In the genomic region with DNA sequence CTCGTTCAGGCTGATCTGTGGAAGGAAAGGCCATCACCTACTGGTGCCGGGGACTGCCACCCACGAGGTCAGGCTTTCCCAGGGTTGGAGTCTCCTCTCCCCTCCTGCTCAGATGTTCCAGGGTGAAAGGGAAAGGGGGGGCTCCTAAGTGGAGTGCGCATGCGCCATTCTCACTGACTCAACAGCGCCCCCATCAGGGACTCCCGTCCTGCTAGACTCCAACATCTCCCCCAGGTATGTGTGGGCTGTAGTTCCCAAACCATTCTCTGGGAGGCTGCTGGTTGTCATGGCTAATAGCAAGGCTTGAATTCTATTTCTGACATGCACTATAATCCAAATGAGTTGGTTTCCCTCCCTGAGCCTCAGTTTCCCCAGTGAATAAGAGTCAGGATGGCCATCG, we compare ENCODE assay signal across 24 mouse cellular contexts. TPM values are rescaled to one million over a fixed set of nuclear protein-coding genes. Genes with fewer than 3 reads are reported as not detected.
DNase-seq lines count a peak whose midpoint lies in the region; ATAC-seq and TF ChIP-seq lines count a peak whose summit lies in the region.
"Had no signal": no experiment of that assay in that cellular context is flagged by ENCODE, and none has a peak within 500 bp of the region (broad histone marks: within the 10 kb centered on the region; RNA-seq: fewer than 3 reads in every experiment).

No protein-coding gene starts in this region.

- no peaks in the 10 kb centered on the region for H3K4me1 ChIP-seq in intestine, postnatal 0 days (replicated peaks; ENCODE audit: control insufficient read depth, insufficient read depth, low read length)
- peaks cover 16% of the 10 kb centered on the region for H3K4me1 ChIP-seq in intestine, embryonic 16.5 days (ENCODE audit: control insufficient read depth, insufficient read depth, low read length)
- H3K4me1 ChIP-seq in midbrain, postnatal 0 days (ENCODE audit: insufficient read depth, low read length) = peaks cover 3% of the 10 kb centered on the region; the same call in 1 of the 2 replicates
- no peaks in the 10 kb centered on the region for H3K4me1 ChIP-seq in midbrain, embryonic 16.5 days (ENCODE audit: control insufficient read depth, insufficient read depth, low read length)
- no peaks in the 10 kb centered on the region for H3K4me1 ChIP-seq in ES-E14 (ENCODE audit: control insufficient read depth in 2 of 2, insufficient read depth in 2 of 2, low read length in 2 of 2, poor library complexity in 1 of 2)
- H3K4me1 ChIP-seq in cortical plate, adult 2 months (ENCODE audit: control insufficient read depth, insufficient read depth, low read length) = 0 out of 2 replicates have a peak, but pooled peaks cover 3% of the 10 kb centered on the region
- peaks cover 18% of the 10 kb centered on the region for H3K4me1 ChIP-seq in hindbrain, embryonic 12.5 days

- in situ Hi-C loops in ES-E14 (cut with MboI; ENCODE audit: low sequenced_read_pairs in 2 of 2, unreplicated experiment in 2 of 2) = no loop called here

- no peak for DNase-seq in midbrain, postnatal 0 days (ENCODE audit: low spot score)
- peak; percentile 19 for DNase-seq in ES-E14 (ENCODE audit: low read depth, low spot score)
- DNase-seq in Muller cell, postnatal 12 days (ENCODE audit: inconsistent ontology term) = no peak
- DNase-seq: cerebellum, adult 11 months; cerebellum, postnatal 36 days; kidney, postnatal 36 days; left cerebral cortex, postnatal 4 days; liver, embryonic 13.5 days; lung, postnatal 4 days; right cerebral cortex, adult 18-20 months; thymus, adult 2 months had no signal

- 77% methylated on average over 8 of the region's 8 CpGs for WGBS in intestine, postnatal 0 days
- 66% methylated on average over 8 of the region's 8 CpGs for WGBS in intestine, embryonic 16.5 days
- 69% methylated on average over 8 of the region's 8 CpGs for WGBS in midbrain, postnatal 0 days
- 65% methylated on average over 8 of the region's 8 CpGs for WGBS in midbrain, embryonic 16.5 days
- 62% methylated on average over 8 of the region's 8 CpGs for WGBS in hindbrain, embryonic 12.5 days

- peak; percentile 43 for TF ChIP-seq CTCF in intestine, postnatal 0 days (IDR thresholded peaks at IDR 0.05; ENCODE audit: low read depth)
- peak; percentile 27; the same call in 1 of the 2 replicates for TF ChIP-seq CTCF in midbrain, postnatal 0 days (IDR thresholded peaks at IDR 0.05)
- 0 out of 2 replicates have a peak, but pooled peaks have one; percentile 16 for TF ChIP-seq CTCF in cortical plate, adult 2 months (IDR thresholded peaks at IDR 0.05; ENCODE audit: extremely low read depth, insufficient read depth, low read length)

- ATAC-seq in intestine, postnatal 0 days = no peak
- no peak for ATAC-seq in intestine, embryonic 16.5 days
- no peak for ATAC-seq in midbrain, postnatal 0 days (ENCODE audit: low FRiP score)
- ATAC-seq in midbrain, embryonic 16.5 days = no peak
- no peak for ATAC-seq in hindbrain, embryonic 12.5 days (ENCODE audit: low FRiP score)
- ATAC-seq: intestine, embryonic 15.5 days had no signal

- H3K4me2 ChIP-seq in intestine, postnatal 0 days (replicated peaks; ENCODE audit: low read depth) = no peak overlapping the region
- H3K4me2 ChIP-seq in intestine, embryonic 16.5 days (ENCODE audit: low read depth, low read length) = no peak overlapping the region
- H3K4me2 ChIP-seq in midbrain, postnatal 0 days (ENCODE audit: low read depth, low read length, poor library complexity, severe bottlenecking) = no peak overlapping the region
- no peak overlapping the region for H3K4me2 ChIP-seq in midbrain, embryonic 16.5 days (ENCODE audit: low read length)
- H3K4me2 ChIP-seq in hindbrain, embryonic 12.5 days (replicated peaks) = no peak overlapping the region
- H3K4me2 ChIP-seq: embryonic facial prominence, embryonic 13.5 days; intestine, embryonic 15.5 days; liver, embryonic 13.5 days; midbrain, embryonic 12.5 days had no signal

- H3K27ac ChIP-seq in intestine, postnatal 0 days (ENCODE audit: low read depth, low read length) = no peak overlapping the region
- no peak overlapping the region for H3K27ac ChIP-seq in intestine, embryonic 16.5 days (ENCODE audit: low read length)
- H3K27ac ChIP-seq in midbrain, postnatal 0 days (ENCODE audit: low read depth, low read length) = no peak overlapping the region
- no peak overlapping the region for H3K27ac ChIP-seq in midbrain, embryonic 16.5 days (ENCODE audit: low read length)
- no peak overlapping the region for H3K27ac ChIP-seq in ES-E14 (ENCODE audit: insufficient read depth, low read depth, low read length, poor library complexity, severe bottlenecking)
- H3K27ac ChIP-seq in cortical plate, adult 2 months (ENCODE audit: insufficient read depth, low read length) = no peak overlapping the region
- H3K27ac ChIP-seq in hindbrain, embryonic 12.5 days = no peak overlapping the region
- H3K27ac ChIP-seq: embryonic facial prominence, embryonic 13.5 days; intestine, embryonic 15.5 days; liver, embryonic 13.5 days; midbrain, embryonic 12.5 days had no signal

- TF ChIP-seq POLR2A in cortical plate, adult 2 months (IDR thresholded peaks at IDR 0.05; ENCODE audit: extremely low read depth, insufficient read depth, low read length) = no peak

- H3K36me3 ChIP-seq in intestine, postnatal 0 days (ENCODE audit: control insufficient read depth, insufficient read depth) = peaks cover 11% of the 10 kb centered on the region; the same call in 1 of the 2 replicates
- 0 out of 2 replicates have a peak, but pooled peaks cover 4% of the 10 kb centered on the region for H3K36me3 ChIP-seq in intestine, embryonic 16.5 days (ENCODE audit: control insufficient read depth, insufficient read depth, low read length)
- H3K36me3 ChIP-seq in midbrain, postnatal 0 days (ENCODE audit: insufficient read depth, low read length) = no peaks in the 10 kb centered on the region
- no peaks in the 10 kb centered on the region for H3K36me3 ChIP-seq in midbrain, embryonic 16.5 days (ENCODE audit: control insufficient read depth, insufficient read depth, low read length)
- no peaks in the 10 kb centered on the region for H3K36me3 ChIP-seq in ES-E14 (ENCODE audit: control insufficient read depth, insufficient read depth, low read length, poor library complexity, severe bottlenecking)
- no peaks in the 10 kb centered on the region for H3K36me3 ChIP-seq in hindbrain, embryonic 12.5 days
- H3K36me3 ChIP-seq: liver, embryonic 13.5 days; midbrain, embryonic 12.5 days had no signal

- no peaks in the 10 kb centered on the region for H3K27me3 ChIP-seq in intestine, postnatal 0 days (replicated peaks; ENCODE audit: control insufficient read depth, insufficient read depth, low read length)
- H3K27me3 ChIP-seq in intestine, embryonic 16.5 days (replicated peaks; ENCODE audit: control insufficient read depth, insufficient read depth, low read length) = no peaks in the 10 kb centered on the region
- H3K27me3 ChIP-seq in midbrain, postnatal 0 days (ENCODE audit: insufficient read depth, low read length) = no peaks in the 10 kb centered on the region
- no peaks in the 10 kb centered on the region for H3K27me3 ChIP-seq in midbrain, embryonic 16.5 days (ENCODE audit: control insufficient read depth, insufficient read depth, low read depth, low read length)
- no peaks in the 10 kb centered on the region for H3K27me3 ChIP-seq in hindbrain, embryonic 12.5 days
- H3K27me3 ChIP-seq: embryonic facial prominence, embryonic 13.5 days; intestine, embryonic 15.5 days; liver, embryonic 13.5 days; midbrain, embryonic 12.5 days had no signal

- H3K4me3 ChIP-seq in intestine, postnatal 0 days (ENCODE audit: low read depth, low read length) = no peak overlapping the region
- no peak overlapping the region for H3K4me3 ChIP-seq in intestine, embryonic 16.5 days (ENCODE audit: low read length)
- H3K4me3 ChIP-seq in midbrain, postnatal 0 days (ENCODE audit: low read depth, low read length) = no peak overlapping the region
- no peak overlapping the region for H3K4me3 ChIP-seq in midbrain, embryonic 16.5 days (ENCODE audit: low read depth, low read length)
- no peak overlapping the region for H3K4me3 ChIP-seq in ES-E14 (ENCODE audit: insufficient read depth in 1 of 2, low read depth in 1 of 2, low read length in 2 of 2, poor library complexity in 1 of 2, severe bottlenecking in 1 of 2)
- H3K4me3 ChIP-seq in cortical plate, adult 2 months (ENCODE audit: insufficient read depth, low read length) = no peak overlapping the region
- H3K4me3 ChIP-seq in hindbrain, embryonic 12.5 days = no peak overlapping the region
- H3K4me3 ChIP-seq: embryonic facial prominence, embryonic 13.5 days; intestine, embryonic 15.5 days; liver, embryonic 13.5 days; midbrain, embryonic 12.5 days had no signal

- no peaks in the 10 kb centered on the region for H3K9me3 ChIP-seq in intestine, postnatal 0 days (ENCODE audit: control insufficient read depth)
- H3K9me3 ChIP-seq in intestine, embryonic 16.5 days (ENCODE audit: control insufficient read depth, low read length) = no peaks in the 10 kb centered on the region
- H3K9me3 ChIP-seq in midbrain, postnatal 0 days (ENCODE audit: low read length) = no peaks in the 10 kb centered on the region
- H3K9me3 ChIP-seq in midbrain, embryonic 16.5 days (replicated peaks; ENCODE audit: control insufficient read depth, low read length, poor library complexity, severe bottlenecking) = no peaks in the 10 kb centered on the region
- H3K9me3 ChIP-seq in ES-E14 (ENCODE audit: control insufficient read depth, insufficient read depth, low read depth, low read length) = no peaks in the 10 kb centered on the region
- no peaks in the 10 kb centered on the region for H3K9me3 ChIP-seq in hindbrain, embryonic 12.5 days (replicated peaks)
- H3K9me3 ChIP-seq: embryonic facial prominence, embryonic 13.5 days; intestine, embryonic 15.5 days; liver, embryonic 13.5 days; midbrain, embryonic 12.5 days had no signal

- H3K9ac ChIP-seq in intestine, postnatal 0 days (ENCODE audit: low read depth, low read length) = no peak overlapping the region
- H3K9ac ChIP-seq in intestine, embryonic 16.5 days (ENCODE audit: low read depth, low read length) = no peak overlapping the region
- no peak overlapping the region for H3K9ac ChIP-seq in midbrain, postnatal 0 days (replicated peaks; ENCODE audit: low read length, poor library complexity, severe bottlenecking)
- no peak overlapping the region for H3K9ac ChIP-seq in midbrain, embryonic 16.5 days (ENCODE audit: low read depth, low read length)
- no peak overlapping the region for H3K9ac ChIP-seq in ES-E14 (ENCODE audit: insufficient read depth, low read depth, low read length, poor library complexity, severe bottlenecking)
- no peak overlapping the region for H3K9ac ChIP-seq in hindbrain, embryonic 12.5 days
- H3K9ac ChIP-seq: embryonic facial prominence, embryonic 13.5 days; intestine, embryonic 15.5 days; liver, embryonic 13.5 days; midbrain, embryonic 12.5 days had no signal

RNA-seq across cellular contexts. Expression of a gene that starts 16.2 kb away (rescaled TPM):
- polyA plus RNA-seq in intestine, postnatal 0 days (2015; fragmentation: Nextera tagmentation; extraction: Ambion mirVana) = 8.2 and 9.6 TPM in 2 replicates
- polyA plus RNA-seq in intestine, embryonic 16.5 days (2015; fragmentation: Nextera tagmentation; extraction: Ambion mirVana) = 18.7 and 19.3 TPM in 2 replicates
- 14.9 and 17.3 TPM in 2 replicates for total RNA-seq in midbrain, postnatal 0 days (2014; rRNA removed)
- 2.8 and 4.4 TPM in 2 replicates for polyA plus RNA-seq in midbrain, postnatal 0 days (2015; fragmentation: Nextera tagmentation; extraction: Ambion mirVana)
- polyA plus RNA-seq in midbrain, embryonic 16.5 days (2015; fragmentation: Nextera tagmentation; extraction: Ambion mirVana) = 7.5 and 7.7 TPM in 2 replicates
- total RNA-seq in ES-E14 (2012; rRNA removed) = 2.6 and 8.7 TPM in 2 replicates
- 103 and 115 TPM in 2 replicates for polyA plus RNA-seq in cortical plate, adult 2 months (2012; rRNA removed)
- polyA plus RNA-seq in hindbrain, embryonic 12.5 days (2016; fragmentation: Nextera tagmentation; extraction: Ambion mirVana) = 21.9 and 24.5 TPM in 2 replicates

RNA-seq across cellular contexts. Expression of a gene that starts 33.9 kb away (rescaled TPM):
- not detected in 2 replicates for polyA plus RNA-seq in intestine, postnatal 0 days (2015; fragmentation: Nextera tagmentation; extraction: Ambion mirVana)
- polyA plus RNA-seq in intestine, embryonic 16.5 days (2015; fragmentation: Nextera tagmentation; extraction: Ambion mirVana) = not detected in 2 replicates
- not detected in 2 replicates for total RNA-seq in midbrain, postnatal 0 days (2014; rRNA removed)
- polyA plus RNA-seq in midbrain, postnatal 0 days (2015; fragmentation: Nextera tagmentation; extraction: Ambion mirVana) = not detected in 2 replicates
- polyA plus RNA-seq in midbrain, embryonic 16.5 days (2015; fragmentation: Nextera tagmentation; extraction: Ambion mirVana) = not detected in 2 replicates
- total RNA-seq in ES-E14 (2012; rRNA removed) = not detected in 2 replicates
- polyA plus RNA-seq in cortical plate, adult 2 months (2012; rRNA removed) = not detected in 2 replicates
- not detected in 2 replicates for polyA plus RNA-seq in hindbrain, embryonic 12.5 days (2016; fragmentation: Nextera tagmentation; extraction: Ambion mirVana)
- total RNA-seq: adrenal gland, postnatal 4 days; gastrocnemius, postnatal 4 days; hematopoietic stem cell, adult 5-6 weeks; layer of hippocampus, postnatal 25 days; left cerebral cortex, postnatal 4 days had no signal
- polyA plus RNA-seq: embryonic facial prominence, embryonic 13.5 days; heart, embryonic 14.5 days; intestine, embryonic 15.5 days; liver, embryonic 13.5 days; midbrain, embryonic 12.5 days had no signal

RNA-seq across cellular contexts. Expression of a gene that starts 47.0 kb away (rescaled TPM):
- polyA plus RNA-seq in intestine, postnatal 0 days (2015; fragmentation: Nextera tagmentation; extraction: Ambion mirVana) = 0.16 TPM in 1 of 2 replicates, not detected in the other
- polyA plus RNA-seq in intestine, embryonic 16.5 days (2015; fragmentation: Nextera tagmentation; extraction: Ambion mirVana) = 0.31 TPM in 1 of 2 replicates, not detected in the other
- 0.11 TPM in 1 of 2 replicates, not detected in the other for total RNA-seq in midbrain, postnatal 0 days (2014; rRNA removed)
- polyA plus RNA-seq in midbrain, postnatal 0 days (2015; fragmentation: Nextera tagmentation; extraction: Ambion mirVana) = 0.12 and 0.39 TPM in 2 replicates
- polyA plus RNA-seq in midbrain, embryonic 16.5 days (2015; fragmentation: Nextera tagmentation; extraction: Ambion mirVana) = 0.14 and 0.36 TPM in 2 replicates
- total RNA-seq in ES-E14 (2012; rRNA removed) = 0.13 and 0.42 TPM in 2 replicates
- polyA plus RNA-seq in cortical plate, adult 2 months (2012; rRNA removed) = 0.84 and 0.91 TPM in 2 replicates
- polyA plus RNA-seq in hindbrain, embryonic 12.5 days (2016; fragmentation: Nextera tagmentation; extraction: Ambion mirVana) = 0.16 and 0.19 TPM in 2 replicates
- polyA plus RNA-seq: heart, embryonic 14.5 days; liver, embryonic 13.5 days; midbrain, embryonic 12.5 days had no signal
